9 mouse cellular contexts compared by ENCODE assay signal in genomic region chr4:102635258-102635657, GRCm38 (mm10).
DNase-seq lines count a peak whose midpoint lies in the region; ATAC-seq lines count a peak whose summit lies in the region.
"Had no signal": no experiment of that assay in that cellular context is flagged by ENCODE, and none has a peak within 500 bp of the region (broad histone marks: within the 10 kb centered on the region; RNA-seq: fewer than 3 reads in every experiment).

No protein-coding gene starts in this region.

- H3K4me2 ChIP-seq in kidney, embryonic 15.5 days, result no peak overlapping the region
- no peak overlapping the region for H3K4me2 ChIP-seq in stomach, embryonic 15.5 days

- H3K9me3 ChIP-seq in kidney, embryonic 15.5 days (replicated peaks), result no peaks in the 10 kb centered on the region
- H3K9me3 ChIP-seq in heart, embryonic 10.5 days, result no peaks in the 10 kb centered on the region
- no peaks in the 10 kb centered on the region for H3K9me3 ChIP-seq in stomach, embryonic 15.5 days

- WGBS in kidney, embryonic 15.5 days, result 47% methylated on average over 9 of the region's 9 CpGs
- 27% methylated on average over 9 of the region's 9 CpGs for WGBS in heart, embryonic 10.5 days
- whole genome bisulfite sequencing in stomach, embryonic 15.5 days, result 20% methylated on average over 9 of the region's 9 CpGs

- no peaks in the 10 kb centered on the region for H3K4me1 ChIP-seq in kidney, embryonic 15.5 days
- H3K4me1 ChIP-seq in heart, embryonic 10.5 days, result peaks cover 36% of the 10 kb centered on the region
- no peaks in the 10 kb centered on the region; the same call in 1 of the 2 replicates for H3K4me1 ChIP-seq in stomach, embryonic 15.5 days

- no peak overlapping the region for H3K9ac ChIP-seq in kidney, embryonic 15.5 days
- H3K9ac ChIP-seq in stomach, embryonic 15.5 days, result no peak overlapping the region

- H3K36me3 ChIP-seq in kidney, embryonic 15.5 days, result no peaks in the 10 kb centered on the region
- no peaks in the 10 kb centered on the region for H3K36me3 ChIP-seq in heart, embryonic 10.5 days
- no peaks in the 10 kb centered on the region for H3K36me3 ChIP-seq in stomach, embryonic 15.5 days
- H3K36me3 ChIP-seq: G1E had no signal

- peak; percentile 37 for DNase-seq in kidney, adult 11 months
- DNase-seq in heart, embryonic 10.5 days (ENCODE audit: low spot score), result peak; percentile 88
- peak; percentile 56 to 76 for DNase-seq in lung, adult 18-20 months
- no peak for DNase-seq in cerebellum, adult 11-12 months
- no peak for DNase-seq in right cerebral cortex, adult 2 months (ENCODE audit: low spot score in 2 of 2)
- no peak for DNase-seq in left cerebral cortex, adult 8-10 months (ENCODE audit: low spot score in 2 of 2)

- no peak overlapping the region for H3K27ac ChIP-seq in kidney, embryonic 15.5 days
- H3K27ac ChIP-seq in heart, embryonic 10.5 days, result peak overlapping the region; percentile 77
- H3K27ac ChIP-seq in stomach, embryonic 15.5 days, result 0 out of 2 replicates have a peak overlapping the region, but pooled peaks have one; percentile 38

- no peaks in the 10 kb centered on the region for H3K27me3 ChIP-seq in kidney, embryonic 15.5 days
- H3K27me3 ChIP-seq in heart, embryonic 10.5 days (ENCODE audit: insufficient read depth, poor library complexity, severe bottlenecking), result no peaks in the 10 kb centered on the region
- no peaks in the 10 kb centered on the region for H3K27me3 ChIP-seq in stomach, embryonic 15.5 days (replicated peaks)

- ATAC-seq in kidney, embryonic 15.5 days (replicated peaks; ENCODE audit: low FRiP score), result no peak
- ATAC-seq in stomach, embryonic 15.5 days (ENCODE audit: insufficient read depth, low FRiP score, low read depth), result peak; percentile 82; the same call in 1 of the 2 replicates

- H3K4me3 ChIP-seq in kidney, embryonic 15.5 days (replicated peaks), result no peak overlapping the region
- no peak overlapping the region for H3K4me3 ChIP-seq in heart, embryonic 10.5 days
- H3K4me3 ChIP-seq in stomach, embryonic 15.5 days (replicated peaks), result no peak overlapping the region

Comparison
In these comparisons a context has a peak if more than half of its experiments do, and no peak if none do; other contexts are left out.
1. DNase-seq: peak in kidney, adult 11 months (single experiment), heart, embryonic 10.5 days (single experiment) and lung, adult 18-20 months (2 of 2); none in cerebellum, adult 11-12 months (single experiment), right cerebral cortex, adult 2 months (0 of 2) and left cerebral cortex, adult 8-10 months (0 of 2).